Mouse (Mus musculus) brain, embryonic 14.5 days (tissue): ENCODE measurements at regions not wholly inside any gene's neighbourhood (a gene's known extent, or its start where the extent isn't known, plus 50 kb on each side); places are given as distances from the start of the nearest gene placed in this dataset.

Experiments
- CTCF ChIP-seq: fragments of 200-500 bp; IDR thresholded peaks from 2 replicates; pipeline ENCODE4 v1.5.1; 2012; ENCODE audit warnings: inconsistent platforms, mild to moderate bottlenecking, moderate library complexity, borderline replicate concordance; ENCODE audit not compliant: insufficient read depth, insufficient read length; ENCODE audit errors: extremely low read depth
- POLR2A ChIP-seq: fragments of 200-500 bp; IDR thresholded peaks from 2 replicates; pipeline ENCODE4 v1.6.1; 2012; ENCODE audit warnings: mild to moderate bottlenecking, inconsistent platforms, borderline replicate concordance; ENCODE audit not compliant: poor library complexity, insufficient read depth, insufficient read length, severe bottlenecking; ENCODE audit errors: extremely low read depth

- no peak for TF ChIP-seq CTCF
- TF ChIP-seq POLR2A = no peak
Observed at GRCm38 (mm10) chr4:21436710-21437109, 249.1 kb downstream of the Prdm13 start.
